Mouse (Mus musculus) hindbrain, embryonic 11.5 days (tissue): ENCODE results near the gene Sytl1. TPM values are rescaled to one million over a fixed set of nuclear protein-coding genes. Genes with fewer than 3 reads are reported as not detected.

Source experiments
- ATAC-seq: fragments of 200-750 bp; cut with Nextera tagmentation; 2 replicates; pipeline ENCODE4 v1.8.0; 2017; ENCODE audit warnings: mild to moderate bottlenecking, moderate TSS enrichment, moderate library complexity; ENCODE audit not compliant: low FRiP score
- DNase-seq: peaks from one replicate; pipeline ENCODE4 v3.0.0-alpha.2; 2015; ENCODE audit warnings: low spot score
- H3K27ac ChIP-seq: fragments of 300-500 bp; sonication (generic); 2 replicates; pipeline ENCODE4 v1.5.1; 2014; ENCODE audit warnings: mild to moderate bottlenecking, low read depth, low read length
- H3K27me3 ChIP-seq: fragments of 300-500 bp; sonication (generic); 2 replicates; pipeline ENCODE4 v1.6.1; 2014; ENCODE audit warnings: mild to moderate bottlenecking, low read length, moderate library complexity, mixed read lengths; ENCODE audit not compliant: control insufficient read depth, insufficient read depth
- H3K36me3 ChIP-seq: fragments of 300-500 bp; sonication (generic); 2 replicates; pipeline ENCODE4 v1.6.1; 2014; ENCODE audit warnings: mild to moderate bottlenecking, low read length, moderate library complexity, mixed read lengths; ENCODE audit not compliant: control insufficient read depth, insufficient read depth
- H3K4me1 ChIP-seq: fragments of 300-500 bp; sonication (generic); replicated peaks from 2 replicates; pipeline ENCODE4 v1.6.1; 2014; ENCODE audit warnings: low read length, mixed read lengths; ENCODE audit not compliant: control insufficient read depth, insufficient read depth
- H3K4me2 ChIP-seq: fragments of 300-500 bp; sonication (generic); replicated peaks from 2 replicates; pipeline ENCODE4 v1.6.1; 2014; ENCODE audit warnings: mild to moderate bottlenecking, low read depth, low read length
- H3K4me3 ChIP-seq: fragments of 300-500 bp; sonication (generic); 2 replicates; pipeline ENCODE4 v1.5.1; 2014; ENCODE audit warnings: low read depth, low read length
- H3K9ac ChIP-seq: fragments of 300-500 bp; sonication (generic); 2 replicates; pipeline ENCODE4 v1.6.1; 2014; ENCODE audit warnings: low read depth, low read length
- H3K9me3 ChIP-seq: fragments of 300-500 bp; sonication (generic); 2 replicates; pipeline ENCODE4 v1.6.1; 2016; ENCODE audit warnings: low read length; ENCODE audit not compliant: control insufficient read depth
- WGBS: fragments of 180-500 bp; shearing (Covaris S2); extraction: QIAGEN DNeasy Blood & Tissue Kit; methylation state at CpG from one replicate; pipeline ENCODE4 v1.1.7; 2014; 5-methylcytosine and 5-hydroxymethylcytosine counted together
- polyA plus RNA-seq: library from polyadenylated mRNA; unstranded; fragments of >200 nt; fragmentation: Nextera tagmentation; extraction: Ambion mirVana; gene quantifications from 2 replicates; pipeline ENCODE4 v1.2.1, GENCODE M21; 2014

The Sytl1 gene
- polyA plus RNA-seq, 1 experiment from 2014 or later: 1.2 TPM

GRCm38 (mm10) chr4:133221701-133222100 lies 41.2 kb downstream of the Sytl1 start:
- no peak overlapping the region for H3K4me2 ChIP-seq
- 0 out of 2 replicates have a peak, but pooled peaks cover 2% of the 10 kb centered on the region for H3K4me1 ChIP-seq
- ATAC-seq: no peak
- H3K9ac ChIP-seq: no peak overlapping the region
- no peaks in the 10 kb centered on the region for H3K9me3 ChIP-seq
- H3K27me3 ChIP-seq: peaks cover 14% of the 10 kb centered on the region
- DNase-seq: no peak
- no peaks in the 10 kb centered on the region for H3K36me3 ChIP-seq
- no peak overlapping the region for H3K27ac ChIP-seq
- H3K4me3 ChIP-seq: no peak overlapping the region
- WGBS: 84% methylated on average over 8 of the region's 8 CpGs

- Histone ChIP-seq H3K9ac (peak overlapping the region; percentile 34; the same call in 1 of the 2 replicates), H3K36me3 (no peaks in the 10 kb centered on the region), H3K27me3 (peaks cover 14% of the 10 kb centered on the region), H3K4me1 (0 out of 2 replicates have a peak, but pooled peaks cover 2% of the 10 kb centered on the region), H3K9me3 (no peaks in the 10 kb centered on the region), H3K4me2 (peak overlapping the region; percentile 43), H3K27ac (no peak overlapping the region), H3K4me3 (peak overlapping the region; percentile 17; the same call in 1 of the 2 replicates)
- WGBS: 3% methylated on average over 23 of the region's 25 CpGs
- ATAC-seq (no peak), DNase-seq (peak; percentile 64)
Measured at GRCm38 (mm10) chr4:133220656-133221055, 42.3 kb downstream of the Sytl1 start.

GRCm38 (mm10) chr4:133218745-133219144 lies 44.2 kb downstream of the Sytl1 start:
- Histone ChIP-seq H3K9me3 (no peaks in the 10 kb centered on the region), H3K4me3 (no peak overlapping the region), H3K4me1 (0 out of 2 replicates have a peak, but pooled peaks cover 2% of the 10 kb centered on the region), H3K9ac (no peak overlapping the region), H3K36me3 (no peaks in the 10 kb centered on the region), H3K27me3 (peaks cover 21% of the 10 kb centered on the region), H3K4me2 (no peak overlapping the region), H3K27ac (no peak overlapping the region)
- DNase-seq (no peak), ATAC-seq (no peak)
- 94% methylated on average over 3 of the region's 3 CpGs for WGBS

- ATAC-seq (no peak), DNase-seq (peak; percentile 82)
- WGBS: under 1% methylated on average over 5 of the region's 5 CpGs
- Histone ChIP-seq H3K4me3 (no peak overlapping the region), H3K4me1 (peaks cover 6% of the 10 kb centered on the region; the same call in 1 of the 2 replicates), H3K27me3 (peaks cover 30% of the 10 kb centered on the region), H3K36me3 (no peaks in the 10 kb centered on the region), H3K9ac (no peak overlapping the region), H3K9me3 (no peaks in the 10 kb centered on the region), H3K27ac (no peak overlapping the region), H3K4me2 (no peak overlapping the region)
Measured at GRCm38 (mm10) chr4:133217641-133218040, 45.3 kb downstream of the Sytl1 start.

GRCm38 (mm10) chr4:133213661-133214060 lies 49.3 kb downstream of the Sytl1 start:
- H3K27ac ChIP-seq: no peak overlapping the region
- H3K36me3 ChIP-seq: no peaks in the 10 kb centered on the region
- peaks cover 29% of the 10 kb centered on the region for H3K27me3 ChIP-seq
- peaks cover 7% of the 10 kb centered on the region; the same call in 1 of the 2 replicates for H3K4me1 ChIP-seq
- peak overlapping the region; percentile 4; the same call in 1 of the 2 replicates for H3K4me3 ChIP-seq
- no peaks in the 10 kb centered on the region for H3K9me3 ChIP-seq
- DNase-seq (no peak), ATAC-seq (no peak)
- H3K9ac ChIP-seq: no peak overlapping the region
- 10% methylated on average over 10 of the region's 10 CpGs for WGBS
- peak overlapping the region; percentile 29; the same call in 1 of the 2 replicates for H3K4me2 ChIP-seq

GRCm38 (mm10) chr4:133213268-133213590 lies 49.7 kb downstream of the Sytl1 start:
- DNase-seq: no peak
- H3K27me3 ChIP-seq: peaks cover 29% of the 10 kb centered on the region
- H3K9ac ChIP-seq: no peak overlapping the region
- no peak for ATAC-seq
- H3K36me3 ChIP-seq: no peaks in the 10 kb centered on the region
- H3K27ac ChIP-seq: no peak overlapping the region
- peak overlapping the region; percentile 29 for H3K4me2 ChIP-seq
- 0% methylated on average over 9 of the region's 9 CpGs for WGBS
- H3K4me3 ChIP-seq: peak overlapping the region; percentile 4; the same call in 1 of the 2 replicates
- peaks cover 7% of the 10 kb centered on the region; the same call in 1 of the 2 replicates for H3K4me1 ChIP-seq
- H3K9me3 ChIP-seq: no peaks in the 10 kb centered on the region

- ATAC-seq (peak; percentile 92), DNase-seq (peak; percentile 86)
- Histone ChIP-seq H3K4me2 (peak overlapping the region; percentile 97), H3K9ac (no peak overlapping the region), H3K4me1 (peaks cover 7% of the 10 kb centered on the region; the same call in 1 of the 2 replicates), H3K27ac (no peak overlapping the region), H3K4me3 (peak overlapping the region; percentile 61), H3K36me3 (no peaks in the 10 kb centered on the region), H3K27me3 (peaks cover 29% of the 10 kb centered on the region), H3K9me3 (no peaks in the 10 kb centered on the region)
- 3% methylated on average over 40 of the region's 44 CpGs for WGBS
Measured at GRCm38 (mm10) chr4:133212562-133213267, 50.2 kb downstream of the Sytl1 start.

GRCm38 (mm10) chr4:133211751-133212561 lies 51.0 kb downstream of the Sytl1 start, which contains the start of the genes Cd164l2 and Gpr3:
Gene Cd164l2, plus strand, starts transcription at chr4:133212131.
Gene Gpr3, minus strand, starts transcription at chr4:133212536.
- Histone ChIP-seq H3K4me3 (peak within 1 kb of the TSS; percentile 61), H3K9ac (peak within 1 kb of the TSS; percentile 46), H3K27me3 (peaks cover 29% of the 10 kb centered on the region), H3K27ac (no peak within 1 kb of the TSS), H3K9me3 (no peaks in the 10 kb centered on the region), H3K4me1 (peaks cover 7% of the 10 kb centered on the region; the same call in 1 of the 2 replicates), H3K36me3 (no peaks in the 10 kb centered on the region), H3K4me2 (peak within 1 kb of the TSS; percentile 97)
- ATAC-seq (peak; percentile 74), DNase-seq (no peak)
- 2% methylated on average over 50 of the region's 52 CpGs for WGBS
